Mouse (Mus musculus) kidney, adult 2 months (tissue): ENCODE results near the gene Cysrt1.

ENCODE experiments used
- CTCF ChIP-seq: fragments of 200-500 bp; conservative IDR thresholded peaks from 2 replicates; pipeline ENCODE4 v1.5.1; 2011; ENCODE audit warnings: low read depth, mild to moderate bottlenecking, control low read depth, low read length, moderate library complexity, mixed read lengths; ENCODE audit not compliant: insufficient read depth, insufficient read length
- POLR2A ChIP-seq: fragments of 200-500 bp; IDR thresholded peaks from one replicate; pipeline ENCODE4 v1.6.1; 2011; ENCODE audit warnings: low read depth, low read length, control low read depth

- no peak for TF ChIP-seq CTCF
- TF ChIP-seq POLR2A = no peak
These were observed 20.1 kb upstream of the Cysrt1 start, which contains the start of gene Tprn for GRCm38 (mm10) chr2:25262291-25262767.
